Comparison of ENCODE assay signal across 9 mouse cellular contexts in the genomic region with DNA sequence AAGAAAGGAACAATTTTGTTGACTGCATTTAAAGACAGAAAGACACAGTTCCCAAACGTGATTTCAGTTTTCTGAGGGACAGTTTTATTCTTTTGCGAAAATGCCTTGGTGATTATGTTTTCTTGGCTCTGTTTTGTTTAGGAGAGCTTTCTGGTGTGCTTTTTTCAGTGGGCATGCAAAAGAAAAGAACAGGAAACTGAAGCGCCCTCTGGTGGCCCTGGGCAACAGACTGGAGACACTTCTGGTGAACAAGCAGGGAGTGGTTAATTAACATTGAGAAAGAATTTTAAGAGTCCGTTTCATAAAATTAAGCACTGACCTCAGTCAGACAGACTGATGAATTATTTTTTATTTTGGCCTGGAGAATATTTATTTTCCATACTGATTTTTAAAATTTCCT. TPM values are rescaled to one million over a fixed set of nuclear protein-coding genes. Genes with fewer than 3 reads are reported as not detected.
DNase-seq lines count a peak whose midpoint lies in the region; ATAC-seq lines count a peak whose summit lies in the region.
"Had no signal": no experiment of that assay in that cellular context is flagged by ENCODE, and none has a peak within 500 bp of the region (broad histone marks: within the 10 kb centered on the region; RNA-seq: fewer than 3 reads in every experiment).

No protein-coding gene starts in this region.

- H3K27ac ChIP-seq in liver, embryonic 12.5 days: no peak overlapping the region
- H3K27ac ChIP-seq in liver, embryonic 13.5 days: no peak overlapping the region
- H3K27ac ChIP-seq: heart, embryonic 13.5 days had no signal

- WGBS in liver, embryonic 12.5 days (ENCODE audit: insufficient replicate concordance): 20% methylated on average over 4 of the region's 4 CpGs
- WGBS in liver, embryonic 13.5 days (ENCODE audit: insufficient replicate concordance): 17% methylated on average over 4 of the region's 4 CpGs

- DNase-seq in liver (peak; percentile 71), WW6 (ENCODE audit: low read depth, low spot score) (peak; percentile 33)
- DNase-seq in cerebellum, postnatal 4 days (ENCODE audit: low spot score in 2 of 2): peak; percentile 39 to 61
- peak; percentile 72 for DNase-seq in induced T-regulatory cell, adult 2 months (ENCODE audit: low read depth)
- DNase-seq in liver, embryonic 13.5 days: peak; percentile 8
- DNase-seq in right cerebral cortex, postnatal 10 days (ENCODE audit: low spot score in 2 of 2): peak; percentile 47 to 76

- no peaks in the 10 kb centered on the region for H3K9me3 ChIP-seq in liver, embryonic 12.5 days (replicated peaks)
- no peaks in the 10 kb centered on the region for H3K9me3 ChIP-seq in liver, embryonic 13.5 days (replicated peaks)
- H3K9me3 ChIP-seq: heart, embryonic 13.5 days had no signal

- H3K36me3 ChIP-seq in liver, embryonic 12.5 days: no peaks in the 10 kb centered on the region
- no peaks in the 10 kb centered on the region for H3K36me3 ChIP-seq in liver, embryonic 13.5 days
- H3K36me3 ChIP-seq: heart, embryonic 13.5 days had no signal

- H3K4me2 ChIP-seq in liver, embryonic 12.5 days: no peak overlapping the region
- H3K4me2 ChIP-seq in liver, embryonic 13.5 days: no peak overlapping the region
- H3K4me2 ChIP-seq: heart, embryonic 13.5 days had no signal

- H3K4me1 ChIP-seq in liver, embryonic 12.5 days: no peaks in the 10 kb centered on the region
- no peaks in the 10 kb centered on the region for H3K4me1 ChIP-seq in liver, embryonic 13.5 days (replicated peaks)
- H3K4me1 ChIP-seq: heart, embryonic 13.5 days had no signal

- no peaks in the 10 kb centered on the region for H3K27me3 ChIP-seq in liver, embryonic 12.5 days (replicated peaks)
- no peaks in the 10 kb centered on the region for H3K27me3 ChIP-seq in liver, embryonic 13.5 days
- H3K27me3 ChIP-seq: heart, embryonic 13.5 days had no signal

- H3K9ac ChIP-seq in liver, embryonic 12.5 days: no peak overlapping the region
- no peak overlapping the region for H3K9ac ChIP-seq in liver, embryonic 13.5 days
- H3K9ac ChIP-seq: heart, embryonic 13.5 days had no signal

- no peak overlapping the region for H3K4me3 ChIP-seq in liver, embryonic 12.5 days
- H3K4me3 ChIP-seq in liver, embryonic 13.5 days (replicated peaks): no peak overlapping the region
- H3K4me3 ChIP-seq: heart, embryonic 13.5 days had no signal

- no peak for ATAC-seq in liver, embryonic 12.5 days
- ATAC-seq in liver, embryonic 13.5 days (ENCODE audit: low read depth): no peak
- ATAC-seq in erythroblast, adult 5-6 weeks (replicated peaks; ENCODE audit: low FRiP score, poor library complexity, severe bottlenecking): no peak

RNA-seq across cellular contexts. Expression of a gene that starts 25.1 kb away (rescaled TPM):
- 30.8 and 34.8 TPM in 2 replicates for polyA plus RNA-seq in liver, embryonic 12.5 days (2016; fragmentation: Nextera tagmentation; extraction: Ambion mirVana)
- polyA plus RNA-seq in liver, embryonic 13.5 days (2015; fragmentation: Nextera tagmentation; extraction: Ambion mirVana): 30.3 and 36.3 TPM in 2 replicates
- 37.4 and 45.7 TPM in 2 replicates for total RNA-seq in erythroblast, adult 5-6 weeks (2015; ENCODE audit: low replicate concordance)
- total RNA-seq in erythroblast, adult 5-6 weeks (2017; ENCODE audit: low replicate concordance): 58.7 and 83.0 TPM in 2 replicates

Comparison
In these comparisons a context has a peak if more than half of its experiments do, and no peak if none do; other contexts are left out.
1. DNase-seq: peak in every context shown above with its lines; median percentile 72 in induced T-regulatory cell, adult 2 months; 71 in liver; 62 in right cerebral cortex, postnatal 10 days; 50 in cerebellum, postnatal 4 days; 33 in WW6; 8 in liver, embryonic 13.5 days.